In the genomic region with DNA sequence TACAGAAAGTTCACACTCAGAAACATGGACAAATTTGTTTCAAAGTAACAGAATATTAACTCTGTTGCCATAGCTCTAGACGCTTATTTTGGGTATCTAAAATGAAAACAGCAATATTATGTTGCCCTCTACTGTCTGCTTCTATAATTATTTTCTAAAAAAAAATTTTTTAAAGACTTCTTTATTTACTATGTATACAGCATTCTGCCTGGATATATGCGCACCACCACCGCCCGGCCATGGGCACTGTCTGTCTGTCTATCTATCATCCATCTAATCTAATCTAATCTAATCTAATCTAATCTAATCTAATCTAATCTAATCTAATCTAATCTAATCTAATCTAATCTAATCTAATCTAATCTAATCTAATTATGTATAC, we compare ENCODE assay signal across 7 mouse cellular contexts. TPM values are rescaled to one million over a fixed set of nuclear protein-coding genes. Genes with fewer than 3 reads are reported as not detected.
DNase-seq lines count a peak whose midpoint lies in the region; ATAC-seq lines count a peak whose summit lies in the region.

No protein-coding gene starts in this region.

- WGBS in neural tube, embryonic 11.5 days = 69% methylated on average over 4 of the region's 4 CpGs
- WGBS in forebrain, embryonic 15.5 days = 60% methylated on average over 4 of the region's 4 CpGs
- WGBS in liver, embryonic 13.5 days (ENCODE audit: insufficient replicate concordance) = 27% methylated on average over 4 of the region's 4 CpGs

- peak; percentile 51 for ATAC-seq in neural tube, embryonic 11.5 days (ENCODE audit: insufficient read depth, low FRiP score, low TSS enrichment)
- ATAC-seq in forebrain, embryonic 15.5 days (replicated peaks) = peak; percentile 61
- ATAC-seq in liver, embryonic 13.5 days (ENCODE audit: low read depth) = no peak

- no peak overlapping the region; the same call in 1 of the 2 replicates for H3K4me2 ChIP-seq in neural tube, embryonic 11.5 days (ENCODE audit: low read depth)
- peak overlapping the region; percentile 72 for H3K4me2 ChIP-seq in forebrain, embryonic 15.5 days (replicated peaks)
- peak overlapping the region; percentile 82 for H3K4me2 ChIP-seq in liver, embryonic 13.5 days

- H3K4me1 ChIP-seq in neural tube, embryonic 11.5 days (ENCODE audit: control insufficient read depth, insufficient read depth, low read length) = no peaks in the 10 kb centered on the region
- H3K4me1 ChIP-seq in forebrain, embryonic 15.5 days = peaks cover 8% of the 10 kb centered on the region
- peaks cover 11% of the 10 kb centered on the region; the same call in 1 of the 2 replicates for H3K4me1 ChIP-seq in liver, embryonic 13.5 days (replicated peaks)

- no peak for DNase-seq in neural tube, embryonic 11.5 days (ENCODE audit: low spot score)
- DNase-seq in neural tube, embryonic 10.5 days (ENCODE audit: extremely low spot score, low spot score) = no peak
- no peak for DNase-seq in liver, embryonic 13.5 days
- no peak for DNase-seq in right cerebral cortex, postnatal 14 days
- DNase-seq in T-cell, adult 2 months (ENCODE audit: low spot score) = no peak
- DNase-seq in thymus, postnatal 4 days = no peak

- no peaks in the 10 kb centered on the region for H3K9me3 ChIP-seq in neural tube, embryonic 11.5 days (ENCODE audit: control insufficient read depth, low read length)
- no peaks in the 10 kb centered on the region for H3K9me3 ChIP-seq in forebrain, embryonic 15.5 days
- no peaks in the 10 kb centered on the region for H3K9me3 ChIP-seq in liver, embryonic 13.5 days (replicated peaks)

- peak overlapping the region; percentile 64 for H3K4me3 ChIP-seq in neural tube, embryonic 11.5 days (ENCODE audit: low read depth, low read length)
- H3K4me3 ChIP-seq in forebrain, embryonic 15.5 days = peak overlapping the region; percentile 93
- peak overlapping the region; percentile 67 for H3K4me3 ChIP-seq in liver, embryonic 13.5 days (replicated peaks)

- no peaks in the 10 kb centered on the region for H3K27me3 ChIP-seq in neural tube, embryonic 11.5 days (ENCODE audit: control insufficient read depth, insufficient read depth, low read length)
- H3K27me3 ChIP-seq in forebrain, embryonic 15.5 days = no peaks in the 10 kb centered on the region
- H3K27me3 ChIP-seq in liver, embryonic 13.5 days = no peaks in the 10 kb centered on the region

- H3K36me3 ChIP-seq in neural tube, embryonic 11.5 days (ENCODE audit: control insufficient read depth, insufficient read depth, low read length) = no peaks in the 10 kb centered on the region
- H3K36me3 ChIP-seq in forebrain, embryonic 15.5 days = peaks cover 16% of the 10 kb centered on the region; the same call in 1 of the 2 replicates
- H3K36me3 ChIP-seq in liver, embryonic 13.5 days = no peaks in the 10 kb centered on the region

- H3K9ac ChIP-seq in neural tube, embryonic 11.5 days (ENCODE audit: low read length) = peak overlapping the region; percentile 95
- H3K9ac ChIP-seq in forebrain, embryonic 15.5 days (replicated peaks) = peak overlapping the region; percentile 99; the same call in 1 of the 2 replicates
- H3K9ac ChIP-seq in liver, embryonic 13.5 days = no peak overlapping the region; the same call in 1 of the 2 replicates

- peak overlapping the region; percentile 95 for H3K27ac ChIP-seq in neural tube, embryonic 11.5 days (ENCODE audit: low read depth, low read length)
- peak overlapping the region; percentile 100 for H3K27ac ChIP-seq in forebrain, embryonic 15.5 days (replicated peaks)
- H3K27ac ChIP-seq in liver, embryonic 13.5 days = no peak overlapping the region

RNA-seq across cellular contexts. Expression of gene Ttc32, which starts 0.3 kb away (rescaled TPM):
- polyA plus RNA-seq in neural tube, embryonic 11.5 days (2014; fragmentation: Nextera tagmentation; extraction: Ambion mirVana) = 16.5 and 18.7 TPM in 2 replicates
- polyA plus RNA-seq in forebrain, embryonic 15.5 days (2015; fragmentation: Nextera tagmentation; extraction: Ambion mirVana) = 11.4 and 13.8 TPM in 2 replicates
- polyA plus RNA-seq in liver, embryonic 13.5 days (2015; fragmentation: Nextera tagmentation; extraction: Ambion mirVana) = 14.8 and 17.0 TPM in 2 replicates

RNA-seq across cellular contexts. Expression of gene Wdr35, which starts 55.8 kb away (rescaled TPM):
- polyA plus RNA-seq in neural tube, embryonic 11.5 days (2014; fragmentation: Nextera tagmentation; extraction: Ambion mirVana) = 21.0 and 21.6 TPM in 2 replicates
- 23.5 and 24.4 TPM in 2 replicates for polyA plus RNA-seq in forebrain, embryonic 15.5 days (2015; fragmentation: Nextera tagmentation; extraction: Ambion mirVana)
- 1.6 and 2.0 TPM in 2 replicates for polyA plus RNA-seq in liver, embryonic 13.5 days (2015; fragmentation: Nextera tagmentation; extraction: Ambion mirVana)
